Mouse (Mus musculus) kidney, embryonic 15.5 days (tissue): ENCODE measurements around the gene Lnpep. TPM values are rescaled to one million over a fixed set of nuclear protein-coding genes. Genes with fewer than 3 reads are reported as not detected.

ENCODE experiments used
- ATAC-seq: fragments of 200-750 bp; cut with Nextera tagmentation; replicated peaks from 2 replicates; pipeline ENCODE4 v1.8.0; 2017; ENCODE audit warnings: moderate TSS enrichment; ENCODE audit not compliant: low FRiP score
- H3K27ac ChIP-seq: fragments of 300-500 bp; sonication (generic); 2 replicates; pipeline ENCODE4 v1.5.1; 2015; ENCODE audit warnings: mild to moderate bottlenecking, inconsistent platforms
- H3K27me3 ChIP-seq: fragments of 300-500 bp; sonication (generic); 2 replicates; pipeline ENCODE4 v1.6.1; 2015; ENCODE audit warnings: inconsistent platforms
- H3K36me3 ChIP-seq: fragments of 300-500 bp; sonication (generic); 2 replicates; pipeline ENCODE4 v1.6.1; 2015; ENCODE audit warnings: inconsistent platforms
- H3K4me1 ChIP-seq: fragments of 300-500 bp; sonication (generic); 2 replicates; pipeline ENCODE4 v1.6.1; 2015; ENCODE audit warnings: inconsistent platforms
- H3K4me2 ChIP-seq: fragments of 300-500 bp; sonication (generic); 2 replicates; pipeline ENCODE4 v1.6.1; 2015; ENCODE audit warnings: moderate library complexity, mild to moderate bottlenecking, inconsistent platforms
- H3K4me3 ChIP-seq: fragments of 300-500 bp; sonication (generic); replicated peaks from 2 replicates; pipeline ENCODE4 v1.5.1; 2015; ENCODE audit warnings: mild to moderate bottlenecking, inconsistent platforms
- H3K9ac ChIP-seq: fragments of 300-500 bp; sonication (generic); 2 replicates; pipeline ENCODE4 v1.6.1; 2015; ENCODE audit warnings: mild to moderate bottlenecking, inconsistent platforms
- H3K9me3 ChIP-seq: fragments of 300-500 bp; sonication (generic); replicated peaks from 2 replicates; pipeline ENCODE4 v1.6.1; 2016; ENCODE audit warnings: inconsistent platforms
- WGBS: fragments of 180-500 bp; shearing (Covaris S2); methylation state at CpG from one replicate; pipeline ENCODE4 v1.1.7; 2015; ENCODE audit warnings: mixed read lengths; 5-methylcytosine and 5-hydroxymethylcytosine counted together
- polyA plus RNA-seq: library from polyadenylated mRNA; unstranded; fragments of >200 nt; fragmentation: Nextera tagmentation; extraction: Ambion mirVana; gene quantifications from 2 replicates; pipeline ENCODE4 v1.2.1, GENCODE M21; 2015

Gene Lnpep
- polyA plus RNA-seq, 1 experiment from 2014 or later = 9.3 TPM

DNA sequence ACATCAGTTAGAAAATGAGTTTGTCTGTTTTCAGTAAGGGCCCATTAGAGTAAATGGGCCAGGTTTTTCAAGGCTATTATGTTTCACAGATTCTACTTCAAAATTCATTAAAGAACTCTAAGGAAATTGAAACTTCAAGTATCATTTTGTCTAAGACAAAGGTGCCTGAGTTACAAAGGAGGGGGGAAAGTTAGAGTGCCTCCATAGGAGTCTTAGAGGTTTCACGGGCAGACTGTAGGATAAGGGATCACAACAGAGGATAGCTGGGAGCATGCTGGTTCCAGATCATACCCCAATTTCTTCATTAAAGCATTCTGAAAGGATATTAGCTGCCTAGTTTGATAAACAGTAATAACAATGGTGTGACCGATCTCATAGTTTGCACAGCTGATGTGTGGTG is 139.1 kb downstream of the Lnpep start:
- H3K36me3 ChIP-seq = no peaks in the 10 kb centered on the region
- 0 out of 2 replicates have a peak, but pooled peaks have one; percentile 50 for ATAC-seq
- no peak overlapping the region for H3K9ac ChIP-seq
- 68% methylated on average over 2 of the region's 2 CpGs for WGBS
- H3K27ac ChIP-seq = no peak overlapping the region
- no peak overlapping the region for H3K4me3 ChIP-seq
- no peaks in the 10 kb centered on the region for H3K27me3 ChIP-seq
- H3K4me1 ChIP-seq = peaks cover 8% of the 10 kb centered on the region
- H3K9me3 ChIP-seq = no peaks in the 10 kb centered on the region
- no peak overlapping the region for H3K4me2 ChIP-seq

Other genes with a start within 250 kb of the Lnpep start
- gene Lix1, start 222.4 kb downstream of the Lnpep start, polyA plus RNA-seq = 5.8 and 8.5 TPM in 2 replicates
- gene Vmn2r90, start 78.7 kb upstream of the Lnpep start, polyA plus RNA-seq = not detected in 2 replicates
- 37.3 and 37.7 TPM in 2 replicates for gene Spaca6, start 202.1 kb upstream of the Lnpep start, polyA plus RNA-seq
- 0.88 and 1.1 TPM in 2 replicates for gene Has1, start 230.2 kb upstream of the Lnpep start, polyA plus RNA-seq